Mouse (Mus musculus) CH12.LX (cell line): ENCODE data around the gene Ctsl.

Experiments
- CTCF ChIP-seq, 2 experiments: IDR thresholded peaks in 1 of 2; conservative IDR thresholded peaks in 1 of 2; 2 replicates each; pipeline ENCODE4 v1.5.1; 2011 to 2012; ENCODE audit warnings: low read depth in 2 of 2, low read length in 2 of 2, improper control_type of control experiment in 1 of 2, inconsistent platforms in 1 of 2, mild to moderate bottlenecking in 1 of 2, moderate library complexity in 1 of 2
- EP300 ChIP-seq: IDR thresholded peaks from 2 replicates; pipeline ENCODE4 v1.6.1; 2011; ENCODE audit warnings: low read length, improper control_type of control experiment
- HCFC1 ChIP-seq: IDR thresholded peaks from 2 replicates; pipeline ENCODE4 v1.6.1; 2012; ENCODE audit warnings: low read depth, mild to moderate bottlenecking, inconsistent platforms, low read length, improper control_type of control experiment
- JUN ChIP-seq: IDR thresholded peaks from 2 replicates; pipeline ENCODE4 v1.6.1; 2011; ENCODE audit warnings: low read depth, mild to moderate bottlenecking, low read length, improper control_type of control experiment, moderate library complexity; ENCODE audit not compliant: insufficient read depth
- MAX ChIP-seq: IDR thresholded peaks from 2 replicates; pipeline ENCODE4 v1.6.1; 2011; ENCODE audit warnings: low read length, improper control_type of control experiment
- MXI1 ChIP-seq: IDR thresholded peaks from 2 replicates; pipeline ENCODE4 v1.6.1; 2011; ENCODE audit warnings: mild to moderate bottlenecking, low read depth, low read length, improper control_type of control experiment
- NRF1 ChIP-seq: IDR thresholded peaks from 2 replicates; pipeline ENCODE4 v1.6.1; 2014; ENCODE audit warnings: low read depth, mild to moderate bottlenecking, inconsistent platforms, low read length, improper control_type of control experiment, moderate library complexity
- POLR2A ChIP-seq: IDR thresholded peaks from 2 replicates; pipeline ENCODE4 v1.6.1; 2011; ENCODE audit warnings: low read depth, mild to moderate bottlenecking, improper control_type of control experiment, low read length
- POLR2AphosphoS2 ChIP-seq: IDR thresholded peaks from 2 replicates; pipeline ENCODE4 v1.6.1; 2011; ENCODE audit warnings: low read depth, low read length, improper control_type of control experiment
- ZC3H11A ChIP-seq: IDR thresholded peaks from 2 replicates; pipeline ENCODE4 v1.6.1; 2012; ENCODE audit warnings: low read depth, mild to moderate bottlenecking, inconsistent platforms, low read length, improper control_type of control experiment
- ZMIZ1 ChIP-seq: IDR thresholded peaks from 2 replicates; pipeline ENCODE4 v1.6.1; 2012; ENCODE audit warnings: low read depth, mild to moderate bottlenecking, inconsistent platforms, low read length, improper control_type of control experiment

DNA sequence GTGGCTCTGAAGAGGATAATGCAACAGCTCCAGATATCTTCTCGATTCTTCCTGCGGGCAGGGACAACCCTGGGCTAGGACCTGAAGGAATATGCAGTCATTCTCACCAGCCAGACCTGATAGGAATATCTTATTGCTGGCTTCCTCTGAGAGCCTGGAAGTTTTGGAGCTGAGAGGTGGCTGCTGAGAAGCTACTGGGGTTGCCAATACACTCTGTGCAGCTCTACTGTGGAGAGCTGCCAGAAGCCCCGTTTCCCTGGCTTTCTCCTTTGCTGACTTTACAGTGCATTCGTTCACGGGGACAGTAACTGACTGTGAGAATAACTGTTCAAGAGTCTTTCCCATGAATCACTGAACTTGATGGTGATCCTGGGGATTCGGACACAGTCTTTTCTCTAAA, 34.9 kb upstream of the Ctsl start:
- TF ChIP-seq POLR2A (no peak), EP300 (no peak), CTCF (conservative IDR thresholded peaks at IDR 0.05 in 1 of 2, IDR thresholded peaks at IDR 0.05 in 1 of 2; ENCODE audit: low read depth in 2 of 2, low read length in 2 of 2) (no peak), NRF1 (no peak), MAX (no peak), ZC3H11A (no peak), HCFC1 (no peak), ZMIZ1 (no peak), POLR2AphosphoS2 (no peak), MXI1 (no peak), JUN (no peak)
